8 mouse cellular contexts compared by ENCODE assay signal in genomic region chr5:100825975-100826374, GRCm38 (mm10). TPM values are rescaled to one million over a fixed set of nuclear protein-coding genes. Genes with fewer than 3 reads are reported as not detected.
DNase-seq lines count a peak whose midpoint lies in the region; ATAC-seq lines count a peak whose summit lies in the region.

No protein-coding gene starts in this region.

- peak; percentile 14 for DNase-seq in 3134 (ENCODE audit: extremely low read depth, insufficient read length, low spot score)
- DNase-seq in embryonic facial prominence, embryonic 14.5 days (ENCODE audit: low spot score), result peak; percentile 59
- DNase-seq in left cerebral cortex, adult 9 months (ENCODE audit: low spot score in 2 of 2), result no peak
- DNase-seq in urinary bladder, postnatal 25 days (ENCODE audit: low spot score), result no peak

- H3K9ac ChIP-seq in intestine, embryonic 15.5 days, result no peak overlapping the region
- no peak overlapping the region for H3K9ac ChIP-seq in intestine, embryonic 16.5 days (ENCODE audit: low read depth, low read length)
- H3K9ac ChIP-seq in embryonic facial prominence, embryonic 14.5 days (ENCODE audit: low read depth, low read length), result no peak overlapping the region
- no peak overlapping the region for H3K9ac ChIP-seq in forebrain, embryonic 15.5 days (replicated peaks)

- H3K4me1 ChIP-seq in intestine, embryonic 15.5 days (replicated peaks), result no peaks in the 10 kb centered on the region
- no peaks in the 10 kb centered on the region for H3K4me1 ChIP-seq in intestine, embryonic 16.5 days (ENCODE audit: control insufficient read depth, insufficient read depth, low read length)
- H3K4me1 ChIP-seq in embryonic facial prominence, embryonic 14.5 days (ENCODE audit: control insufficient read depth, insufficient read depth, low read length), result no peaks in the 10 kb centered on the region; the same call in 1 of the 2 replicates
- H3K4me1 ChIP-seq in forebrain, embryonic 15.5 days, result 0 out of 2 replicates have a peak, but pooled peaks cover 2% of the 10 kb centered on the region

- WGBS in intestine, embryonic 15.5 days, result 23% methylated on average over 2 of the region's 2 CpGs
- 24% methylated on average over 2 of the region's 2 CpGs for WGBS in intestine, embryonic 16.5 days
- WGBS in embryonic facial prominence, embryonic 14.5 days, result 25% methylated on average over 2 of the region's 2 CpGs
- WGBS in forebrain, embryonic 15.5 days, result 23% methylated on average over 2 of the region's 2 CpGs

- 0 out of 2 replicates have a peak, but pooled peaks have one; percentile 50 for ATAC-seq in intestine, embryonic 15.5 days
- no peak for ATAC-seq in intestine, embryonic 16.5 days
- ATAC-seq in CD4-positive, CD25-positive, alpha-beta regulatory T cell, adult 4 months, result peak; percentile 51
- peak; percentile 41; the same call in 1 of the 2 replicates for ATAC-seq in embryonic facial prominence, embryonic 14.5 days (ENCODE audit: low read depth)
- no peak for ATAC-seq in forebrain, embryonic 15.5 days (replicated peaks)

- H3K9me3 ChIP-seq in intestine, embryonic 15.5 days, result no peaks in the 10 kb centered on the region
- H3K9me3 ChIP-seq in intestine, embryonic 16.5 days (ENCODE audit: control insufficient read depth, low read length), result no peaks in the 10 kb centered on the region
- H3K9me3 ChIP-seq in embryonic facial prominence, embryonic 14.5 days (ENCODE audit: control insufficient read depth, low read length), result no peaks in the 10 kb centered on the region
- H3K9me3 ChIP-seq in forebrain, embryonic 15.5 days, result no peaks in the 10 kb centered on the region

- no peaks in the 10 kb centered on the region for H3K36me3 ChIP-seq in intestine, embryonic 15.5 days
- no peaks in the 10 kb centered on the region for H3K36me3 ChIP-seq in intestine, embryonic 16.5 days (ENCODE audit: control insufficient read depth, insufficient read depth, low read length)
- H3K36me3 ChIP-seq in embryonic facial prominence, embryonic 14.5 days (ENCODE audit: control insufficient read depth, insufficient read depth, low read length), result no peaks in the 10 kb centered on the region
- H3K36me3 ChIP-seq in forebrain, embryonic 15.5 days, result no peaks in the 10 kb centered on the region

- H3K4me3 ChIP-seq in intestine, embryonic 15.5 days (replicated peaks), result no peak overlapping the region
- no peak overlapping the region for H3K4me3 ChIP-seq in intestine, embryonic 16.5 days (ENCODE audit: low read length)
- no peak overlapping the region for H3K4me3 ChIP-seq in embryonic facial prominence, embryonic 14.5 days (ENCODE audit: low read depth, low read length)
- H3K4me3 ChIP-seq in forebrain, embryonic 15.5 days, result no peak overlapping the region

- no peak overlapping the region for H3K4me2 ChIP-seq in intestine, embryonic 15.5 days (replicated peaks)
- H3K4me2 ChIP-seq in intestine, embryonic 16.5 days (ENCODE audit: low read depth, low read length), result no peak overlapping the region
- no peak overlapping the region for H3K4me2 ChIP-seq in embryonic facial prominence, embryonic 14.5 days (ENCODE audit: low read depth, low read length)
- no peak overlapping the region for H3K4me2 ChIP-seq in forebrain, embryonic 15.5 days (replicated peaks)

- H3K27me3 ChIP-seq in intestine, embryonic 15.5 days (replicated peaks), result no peaks in the 10 kb centered on the region
- H3K27me3 ChIP-seq in intestine, embryonic 16.5 days (replicated peaks; ENCODE audit: control insufficient read depth, insufficient read depth, low read length), result no peaks in the 10 kb centered on the region
- no peaks in the 10 kb centered on the region for H3K27me3 ChIP-seq in embryonic facial prominence, embryonic 14.5 days (replicated peaks; ENCODE audit: control insufficient read depth, insufficient read depth, low read length)
- H3K27me3 ChIP-seq in forebrain, embryonic 15.5 days, result no peaks in the 10 kb centered on the region

- no peak overlapping the region for H3K27ac ChIP-seq in intestine, embryonic 15.5 days
- no peak overlapping the region for H3K27ac ChIP-seq in intestine, embryonic 16.5 days (ENCODE audit: low read length)
- no peak overlapping the region for H3K27ac ChIP-seq in embryonic facial prominence, embryonic 14.5 days (replicated peaks; ENCODE audit: low read depth, low read length)
- no peak overlapping the region for H3K27ac ChIP-seq in forebrain, embryonic 15.5 days (replicated peaks)

RNA-seq across cellular contexts. Expression of gene Abraxas1, which starts 5.2 kb away (rescaled TPM):
- polyA plus RNA-seq in intestine, embryonic 15.5 days (2015; fragmentation: Nextera tagmentation; extraction: Ambion mirVana), result 26.7 and 30.0 TPM in 2 replicates
- polyA plus RNA-seq in intestine, embryonic 16.5 days (2015; fragmentation: Nextera tagmentation; extraction: Ambion mirVana), result 24.1 and 27.5 TPM in 2 replicates
- 10 to 100 TPM; 32.8 to 33.7 TPM for polyA plus RNA-seq in CD4-positive, CD25-positive, alpha-beta regulatory T cell, adult 4 months (2017; shearing (Covaris generic))
- 17.2 and 20.7 TPM in 2 replicates for polyA plus RNA-seq in embryonic facial prominence, embryonic 14.5 days (2014; fragmentation: Nextera tagmentation; extraction: Ambion mirVana)
- polyA plus RNA-seq in forebrain, embryonic 15.5 days (2015; fragmentation: Nextera tagmentation; extraction: Ambion mirVana), result 16.4 TPM in 2 replicates

RNA-seq across cellular contexts. Expression of gene Gpat3, which starts 19.5 kb away (rescaled TPM):
- polyA plus RNA-seq in intestine, embryonic 15.5 days (2015; fragmentation: Nextera tagmentation; extraction: Ambion mirVana), result 12.0 and 12.6 TPM in 2 replicates
- polyA plus RNA-seq in intestine, embryonic 16.5 days (2015; fragmentation: Nextera tagmentation; extraction: Ambion mirVana), result 20.5 and 25.2 TPM in 2 replicates
- polyA plus RNA-seq in CD4-positive, CD25-positive, alpha-beta regulatory T cell, adult 4 months (2017; shearing (Covaris generic)), result 1 to 10 TPM in 1 of 2 experiments, under 1 TPM in 1; 0.48 to 1.1 TPM
- 0.45 and 1.5 TPM in 2 replicates for polyA plus RNA-seq in embryonic facial prominence, embryonic 14.5 days (2014; fragmentation: Nextera tagmentation; extraction: Ambion mirVana)
- polyA plus RNA-seq in forebrain, embryonic 15.5 days (2015; fragmentation: Nextera tagmentation; extraction: Ambion mirVana), result 0.70 and 0.73 TPM in 2 replicates

RNA-seq across cellular contexts. Expression of gene Mrps18c, which starts 27.5 kb away (rescaled TPM):
- 169 and 172 TPM in 2 replicates for polyA plus RNA-seq in intestine, embryonic 15.5 days (2015; fragmentation: Nextera tagmentation; extraction: Ambion mirVana)
- polyA plus RNA-seq in intestine, embryonic 16.5 days (2015; fragmentation: Nextera tagmentation; extraction: Ambion mirVana), result 152 and 155 TPM in 2 replicates
- 100 to 1,000 TPM; 122 to 153 TPM for polyA plus RNA-seq in CD4-positive, CD25-positive, alpha-beta regulatory T cell, adult 4 months (2017; shearing (Covaris generic))
- 148 and 153 TPM in 2 replicates for polyA plus RNA-seq in embryonic facial prominence, embryonic 14.5 days (2014; fragmentation: Nextera tagmentation; extraction: Ambion mirVana)
- polyA plus RNA-seq in forebrain, embryonic 15.5 days (2015; fragmentation: Nextera tagmentation; extraction: Ambion mirVana), result 151 and 152 TPM in 2 replicates

RNA-seq across cellular contexts. Expression of gene Helq, which starts 27.6 kb away (rescaled TPM):
- 13.6 and 16.2 TPM in 2 replicates for polyA plus RNA-seq in intestine, embryonic 15.5 days (2015; fragmentation: Nextera tagmentation; extraction: Ambion mirVana)
- 11.6 and 13.9 TPM in 2 replicates for polyA plus RNA-seq in intestine, embryonic 16.5 days (2015; fragmentation: Nextera tagmentation; extraction: Ambion mirVana)
- polyA plus RNA-seq in CD4-positive, CD25-positive, alpha-beta regulatory T cell, adult 4 months (2017; shearing (Covaris generic)), result 10 to 100 TPM; 12.2 to 18.9 TPM
- 9.6 and 15.4 TPM in 2 replicates for polyA plus RNA-seq in embryonic facial prominence, embryonic 14.5 days (2014; fragmentation: Nextera tagmentation; extraction: Ambion mirVana)
- polyA plus RNA-seq in forebrain, embryonic 15.5 days (2015; fragmentation: Nextera tagmentation; extraction: Ambion mirVana), result 20.8 and 21.3 TPM in 2 replicates

Comparison
In these comparisons a context has a peak if more than half of its experiments do, and no peak if none do; other contexts are left out.
1. ATAC-seq: peak in intestine, embryonic 15.5 days (single experiment), CD4-positive, CD25-positive, alpha-beta regulatory T cell, adult 4 months (single experiment) and embryonic facial prominence, embryonic 14.5 days (single experiment); none in intestine, embryonic 16.5 days (single experiment) and forebrain, embryonic 15.5 days (single experiment).
2. DNase-seq: peak in 3134 (single experiment) and embryonic facial prominence, embryonic 14.5 days (single experiment); none in left cerebral cortex, adult 9 months (0 of 2) and urinary bladder, postnatal 25 days (single experiment).